ENCODE assay signal across 9 mouse cellular contexts in the genomic region with DNA sequence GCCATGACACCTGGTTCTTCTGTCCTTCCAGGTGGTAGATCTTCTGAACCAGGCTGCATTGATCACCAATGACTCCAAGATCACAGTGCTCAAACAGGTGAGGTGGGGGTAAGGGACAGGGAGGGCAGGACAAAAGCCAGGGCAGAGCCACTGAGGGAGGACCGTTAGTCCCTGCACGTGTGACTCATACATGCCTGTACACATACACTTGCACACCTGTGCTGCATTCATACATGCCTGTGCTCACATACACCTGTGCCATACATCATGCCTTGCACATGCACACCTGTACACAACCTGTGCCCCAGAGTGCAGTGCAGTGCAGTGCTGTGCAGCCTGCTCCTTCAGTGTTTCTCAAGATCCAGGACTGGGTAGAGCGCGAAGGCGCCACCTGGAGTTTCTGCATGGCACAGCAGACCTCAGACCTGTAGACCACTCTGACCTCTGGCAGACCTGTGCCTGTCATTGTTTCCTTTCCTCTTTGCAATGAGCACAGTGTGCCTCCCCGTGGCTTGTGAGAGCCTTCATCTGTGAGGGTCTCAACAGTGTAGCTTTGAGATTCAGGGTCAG. TPM values are rescaled to one million over a fixed set of nuclear protein-coding genes. Genes with fewer than 3 reads are reported as not detected.
A peak's percentile ranks its signal among the peaks of the same experiment; 100 is the strongest.
DNase-seq lines count a peak whose midpoint lies in the region; ATAC-seq lines count a peak whose summit lies in the region.
"Had no signal": no experiment of that assay in that cellular context is flagged by ENCODE, and none has a peak within 500 bp of the region (broad histone marks: within the 10 kb centered on the region; RNA-seq: fewer than 3 reads in every experiment).

No protein-coding gene starts in this region.

- WGBS in midbrain, embryonic 12.5 days, result 64% methylated on average over 6 of the region's 6 CpGs

- H3K36me3 ChIP-seq in midbrain, embryonic 12.5 days, result peaks cover 55% of the 10 kb centered on the region

- H3K9ac ChIP-seq in midbrain, embryonic 12.5 days (replicated peaks), result no peak overlapping the region

- H3K4me2 ChIP-seq in midbrain, embryonic 12.5 days (replicated peaks), result no peak overlapping the region

- DNase-seq in cerebellum, adult 18-20 months, result peak; percentile 44 to 65
- DNase-seq in cerebellum, adult 9-11 months, result no peak
- DNase-seq in A20 (ENCODE audit: low read depth, low spot score), result peak; percentile 76
- DNase-seq in c-Kit-positive CD71-negative TER-119-negative erythroid progenitor cells, embryonic 14.5 days (ENCODE audit: low read depth), result peak; percentile 54
- peak; percentile 58 to 76 for DNase-seq in heart, postnatal 10 days
- peak; percentile 68 for DNase-seq in kidney, postnatal 14 days
- peak; percentile 71 for DNase-seq in thymus, postnatal 0 days (ENCODE audit: low spot score)

- ATAC-seq in midbrain, embryonic 12.5 days (ENCODE audit: low FRiP score, low read depth), result peak; percentile 39

- no peak overlapping the region for H3K4me3 ChIP-seq in midbrain, embryonic 12.5 days

- H3K9me3 ChIP-seq in midbrain, embryonic 12.5 days, result no peaks in the 10 kb centered on the region

- no peak overlapping the region for H3K27ac ChIP-seq in midbrain, embryonic 12.5 days (replicated peaks)

- intact Hi-C loops in heart, postnatal 10 days (cut with DNase I), result loop anchor here (2.0 kb wide), 1 partner anchor 22 kb away; no protein-coding TSS in a partner anchor

- peaks cover 17% of the 10 kb centered on the region for H3K4me1 ChIP-seq in midbrain, embryonic 12.5 days

- no peaks in the 10 kb centered on the region for H3K27me3 ChIP-seq in midbrain, embryonic 12.5 days

RNA-seq across cellular contexts. Expression of gene Sympk, which starts 5.0 kb away (rescaled TPM):
- total RNA-seq in heart, postnatal 10 days (2021), result 10 to 100 TPM; 58.3 to 60.9 TPM
- polyA plus RNA-seq in midbrain, embryonic 12.5 days (2016; fragmentation: Nextera tagmentation; extraction: Ambion mirVana), result 51.5 and 53.5 TPM in 2 replicates
- 18.5 and 19.6 TPM in 2 replicates for polyA plus RNA-seq in thymus, postnatal 0 days (2015; fragmentation: Nextera tagmentation; extraction: Ambion mirVana)

RNA-seq across cellular contexts. Expression of gene Foxa3, which starts 5.8 kb away (rescaled TPM):
- total RNA-seq in heart, postnatal 10 days (2021), result not detected
- polyA plus RNA-seq in midbrain, embryonic 12.5 days (2016; fragmentation: Nextera tagmentation; extraction: Ambion mirVana), result 0.09 and 0.10 TPM in 2 replicates
- polyA plus RNA-seq in thymus, postnatal 0 days (2015; fragmentation: Nextera tagmentation; extraction: Ambion mirVana), result 0.23 and 0.47 TPM in 2 replicates
- total RNA-seq: left cerebral cortex, postnatal 25 days had no signal

RNA-seq across cellular contexts. Expression of gene Rsph6a, which starts 25.3 kb away (rescaled TPM):
- total RNA-seq in heart, postnatal 10 days (2021), result not detected
- polyA plus RNA-seq in midbrain, embryonic 12.5 days (2016; fragmentation: Nextera tagmentation; extraction: Ambion mirVana), result not detected in 2 replicates
- not detected in 2 replicates for polyA plus RNA-seq in thymus, postnatal 0 days (2015; fragmentation: Nextera tagmentation; extraction: Ambion mirVana)

RNA-seq across cellular contexts. Expression of gene Irf2bp1, which starts 25.3 kb away (rescaled TPM):
- 10 to 100 TPM; 24.5 to 29.5 TPM for total RNA-seq in heart, postnatal 10 days (2021)
- 41.6 and 43.1 TPM in 2 replicates for polyA plus RNA-seq in midbrain, embryonic 12.5 days (2016; fragmentation: Nextera tagmentation; extraction: Ambion mirVana)
- polyA plus RNA-seq in thymus, postnatal 0 days (2015; fragmentation: Nextera tagmentation; extraction: Ambion mirVana), result 18.3 and 20.7 TPM in 2 replicates

RNA-seq across cellular contexts. Expression of gene Mypop, which starts 38.1 kb away (rescaled TPM):
- 1 to 10 TPM; 1.7 to 2.4 TPM for total RNA-seq in heart, postnatal 10 days (2021)
- polyA plus RNA-seq in midbrain, embryonic 12.5 days (2016; fragmentation: Nextera tagmentation; extraction: Ambion mirVana), result 5.3 and 6.1 TPM in 2 replicates
- 5.5 and 5.9 TPM in 2 replicates for polyA plus RNA-seq in thymus, postnatal 0 days (2015; fragmentation: Nextera tagmentation; extraction: Ambion mirVana)
